Mouse (Mus musculus): ENCODE results near the gene Kti12. TPM values are rescaled to one million over a fixed set of nuclear protein-coding genes. Genes with fewer than 3 reads are reported as not detected.

Gene Kti12
- polyA plus RNA-seq, 1 experiment = 18.3 TPM

DNA sequence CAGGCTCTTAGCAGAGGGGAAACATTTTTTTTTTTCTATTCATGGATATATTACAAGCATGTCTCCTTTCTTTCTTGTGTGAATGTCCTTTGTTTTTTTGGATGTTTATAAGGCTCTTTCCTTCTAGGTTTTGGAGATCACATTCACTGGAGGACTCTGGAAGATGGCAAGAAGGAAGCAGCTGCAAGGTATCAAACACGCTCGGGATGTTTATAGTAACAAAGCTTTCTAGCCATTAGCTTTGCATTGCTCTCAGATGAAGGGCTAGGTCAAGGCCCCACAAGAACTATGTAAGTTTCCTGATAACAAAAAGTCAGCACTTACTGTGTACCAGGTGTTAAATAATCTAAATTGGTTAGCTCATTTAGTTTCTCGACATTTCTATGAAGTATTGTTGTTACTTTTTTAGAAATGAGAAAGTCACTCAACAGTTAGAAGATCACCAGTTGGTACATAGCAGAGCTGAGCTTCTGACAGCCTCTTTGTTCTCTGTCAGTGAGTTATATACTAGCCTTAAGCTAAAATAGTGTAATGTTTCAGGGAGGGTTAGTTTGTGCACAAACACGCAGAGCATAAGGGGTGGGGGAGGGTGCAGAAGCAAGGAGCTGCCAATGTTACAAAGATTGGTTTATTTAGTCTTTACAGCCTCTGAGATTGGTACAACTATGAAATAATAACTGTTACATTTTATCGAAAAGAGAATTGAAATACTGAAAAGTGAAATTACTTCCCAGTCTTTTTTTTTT, 1.6 kb upstream of the Kti12 start:
- no peak overlapping the region for H3K27ac ChIP-seq (ENCODE audit: insufficient read depth, low read length)
- no peak overlapping the region for H3K4me3 ChIP-seq (ENCODE audit: insufficient read depth, low read length)
- H3K4me1 ChIP-seq (ENCODE audit: control insufficient read depth, insufficient read depth, low read length) = peaks cover 3% of the 10 kb centered on the region; the same call in 1 of the 2 replicates
- no peak for TF ChIP-seq CTCF (IDR thresholded peaks at IDR 0.05; ENCODE audit: extremely low read depth, insufficient read depth, low read length)
- TF ChIP-seq POLR2A (IDR thresholded peaks at IDR 0.05; ENCODE audit: extremely low read depth, insufficient read depth, low read length) = no peak

- no peak for TF ChIP-seq CTCF (IDR thresholded peaks at IDR 0.05; ENCODE audit: extremely low read depth, insufficient read depth, low read length)
- TF ChIP-seq POLR2A (IDR thresholded peaks at IDR 0.05; ENCODE audit: extremely low read depth, insufficient read depth, low read length) = no peak
- H3K4me1 ChIP-seq (ENCODE audit: control insufficient read depth, insufficient read depth, low read length) = peaks cover 5% of the 10 kb centered on the region; the same call in 1 of the 2 replicates
- peak within 1 kb of the TSS; percentile 94 for H3K27ac ChIP-seq (ENCODE audit: insufficient read depth, low read length)
- H3K4me3 ChIP-seq (ENCODE audit: insufficient read depth, low read length) = peak within 1 kb of the TSS; percentile 58
These were observed 892 bp downstream of the Kti12 start, which contains the start of gene A730015C16Rik for GRCm38 (mm10) chr4:108848505-108848848. A730015C16Rik (minus strand) TSS chr4:108848619.

GRCm38 (mm10) chr4:108866806-108867205, 19.2 kb downstream of the Kti12 start:
- no peak overlapping the region for H3K4me3 ChIP-seq (ENCODE audit: insufficient read depth, low read length)
- no peak overlapping the region for H3K27ac ChIP-seq (ENCODE audit: insufficient read depth, low read length)
- peaks cover 6% of the 10 kb centered on the region for H3K4me1 ChIP-seq (ENCODE audit: control insufficient read depth, insufficient read depth, low read length)
- TF ChIP-seq POLR2A (IDR thresholded peaks at IDR 0.05; ENCODE audit: extremely low read depth, insufficient read depth, low read length) = no peak
- no peak for TF ChIP-seq CTCF (IDR thresholded peaks at IDR 0.05; ENCODE audit: extremely low read depth, insufficient read depth, low read length)

GRCm38 (mm10) chr4:108869730-108870374, 22.3 kb downstream of the Kti12 start:
- TF ChIP-seq CTCF (IDR thresholded peaks at IDR 0.05; ENCODE audit: extremely low read depth, insufficient read depth, low read length) (peak; percentile 99), POLR2A (IDR thresholded peaks at IDR 0.05; ENCODE audit: extremely low read depth, insufficient read depth, low read length) (no peak)
- H3K4me3 ChIP-seq (ENCODE audit: insufficient read depth, low read length) = no peak overlapping the region
- no peaks in the 10 kb centered on the region; the same call in 1 of the 2 replicates for H3K4me1 ChIP-seq (ENCODE audit: control insufficient read depth, insufficient read depth, low read length)
- no peak overlapping the region for H3K27ac ChIP-seq (ENCODE audit: insufficient read depth, low read length)

DNA sequence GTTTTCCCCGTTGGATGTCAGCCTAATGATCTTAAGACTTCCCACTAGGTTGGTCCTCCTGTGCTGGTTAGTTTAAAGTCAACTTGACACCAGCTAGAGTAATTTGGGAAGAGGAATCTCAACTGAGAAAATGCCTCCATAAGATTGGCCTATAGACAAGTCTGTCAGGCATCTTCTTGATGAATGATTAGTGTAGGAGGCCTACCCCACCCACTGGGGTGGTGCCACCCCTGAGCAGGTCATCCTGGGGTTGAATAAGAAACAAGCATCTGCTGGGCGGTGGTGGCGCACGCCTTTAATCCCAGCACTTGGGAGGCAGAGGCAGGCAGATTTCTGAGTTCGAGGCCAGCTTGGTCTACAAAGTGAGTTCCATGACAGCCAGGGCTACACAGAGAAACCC, 26.2 kb downstream of the Kti12 start:
- no peaks in the 10 kb centered on the region for H3K4me1 ChIP-seq (ENCODE audit: control insufficient read depth, insufficient read depth, low read length)
- no peak overlapping the region for H3K4me3 ChIP-seq (ENCODE audit: insufficient read depth, low read length)
- TF ChIP-seq CTCF (IDR thresholded peaks at IDR 0.05; ENCODE audit: extremely low read depth, insufficient read depth, low read length) (no peak), POLR2A (IDR thresholded peaks at IDR 0.05; ENCODE audit: extremely low read depth, insufficient read depth, low read length) (no peak)
- H3K27ac ChIP-seq (ENCODE audit: insufficient read depth, low read length) = no peak overlapping the region

DNA sequence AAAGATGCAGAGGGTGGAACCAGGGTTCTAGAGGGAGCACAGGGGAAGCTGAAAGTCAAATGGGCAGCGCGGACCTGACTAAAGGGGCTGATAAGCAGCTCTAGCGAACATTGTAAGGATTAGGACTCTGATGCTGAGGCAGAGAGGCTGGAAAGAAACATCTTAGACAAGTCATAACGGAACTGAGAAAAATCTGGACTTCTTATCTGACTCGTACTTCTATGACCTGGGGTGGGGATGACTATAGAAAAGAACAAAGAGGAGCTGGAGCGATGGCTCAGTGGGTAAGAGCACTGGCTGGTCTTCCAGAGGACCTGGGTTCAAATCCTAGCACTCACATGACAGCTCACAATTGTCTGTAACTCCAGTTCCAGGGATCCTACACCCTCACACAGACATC, 30.3 kb downstream of the Kti12 start:
- Histone ChIP-seq H3K27ac (ENCODE audit: insufficient read depth, low read length) (no peak overlapping the region), H3K4me1 (ENCODE audit: control insufficient read depth, insufficient read depth, low read length) (no peaks in the 10 kb centered on the region), H3K4me3 (ENCODE audit: insufficient read depth, low read length) (no peak overlapping the region)
- TF ChIP-seq POLR2A (IDR thresholded peaks at IDR 0.05; ENCODE audit: extremely low read depth, insufficient read depth, low read length) (no peak), CTCF (IDR thresholded peaks at IDR 0.05; ENCODE audit: extremely low read depth, insufficient read depth, low read length) (no peak)

- Histone ChIP-seq H3K4me1 (ENCODE audit: control insufficient read depth, insufficient read depth, low read length) (no peaks in the 10 kb centered on the region), H3K4me3 (ENCODE audit: insufficient read depth, low read length) (peak within 1 kb of the TSS; percentile 65), H3K27ac (ENCODE audit: insufficient read depth, low read length) (no peak within 1 kb of the TSS)
- no peak for TF ChIP-seq CTCF (IDR thresholded peaks at IDR 0.05; ENCODE audit: extremely low read depth, insufficient read depth, low read length)
- peak; percentile 54; the same call in 1 of the 2 replicates for TF ChIP-seq POLR2A (IDR thresholded peaks at IDR 0.05; ENCODE audit: extremely low read depth, insufficient read depth, low read length)
These were observed 31.6 kb downstream of the Kti12 start, which contains the start of gene Rab3b for GRCm38 (mm10) chr4:108878963-108879822. Rab3b (plus strand) TSS chr4:108879063.

DNA sequence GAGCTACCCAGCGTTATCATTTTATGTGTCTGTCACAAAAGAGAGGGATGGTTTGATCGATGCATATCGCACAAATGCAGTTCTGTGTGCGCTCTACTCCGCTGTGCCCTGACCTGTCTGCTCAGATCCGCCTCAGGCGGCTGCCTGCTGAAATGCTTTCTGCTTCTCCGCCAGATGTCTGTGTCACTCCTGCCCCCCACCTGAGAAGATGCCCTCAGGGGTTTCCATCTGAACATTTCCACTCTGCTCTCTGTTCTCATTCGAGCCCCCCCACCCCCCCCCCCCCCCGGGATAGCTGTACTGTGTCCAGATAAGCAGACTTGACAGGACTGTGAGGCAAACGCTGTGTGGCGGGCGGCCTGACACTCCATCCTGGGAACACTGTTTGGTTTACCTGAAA, 36.2 kb downstream of the Kti12 start:
- Histone ChIP-seq H3K27ac (ENCODE audit: insufficient read depth, low read length) (no peak overlapping the region), H3K4me1 (ENCODE audit: control insufficient read depth, insufficient read depth, low read length) (no peaks in the 10 kb centered on the region), H3K4me3 (ENCODE audit: insufficient read depth, low read length) (no peak overlapping the region)
- no peak for TF ChIP-seq POLR2A (IDR thresholded peaks at IDR 0.05; ENCODE audit: extremely low read depth, insufficient read depth, low read length)
- no peak for TF ChIP-seq CTCF (IDR thresholded peaks at IDR 0.05; ENCODE audit: extremely low read depth, insufficient read depth, low read length)

- no peak overlapping the region for H3K27ac ChIP-seq (ENCODE audit: insufficient read depth, low read length)
- H3K4me1 ChIP-seq (ENCODE audit: control insufficient read depth, insufficient read depth, low read length) = no peaks in the 10 kb centered on the region
- no peak for TF ChIP-seq CTCF (IDR thresholded peaks at IDR 0.05; ENCODE audit: extremely low read depth, insufficient read depth, low read length)
- TF ChIP-seq POLR2A (IDR thresholded peaks at IDR 0.05; ENCODE audit: extremely low read depth, insufficient read depth, low read length) = no peak
- no peak overlapping the region for H3K4me3 ChIP-seq (ENCODE audit: insufficient read depth, low read length)
These were observed 39.9 kb downstream of the Kti12 start for GRCm38 (mm10) chr4:108887456-108887855.
